Mouse (Mus musculus) heart, embryonic 12.5 days (tissue): ENCODE data around the gene Fgf16. TPM values are rescaled to one million over a fixed set of nuclear protein-coding genes. Genes with fewer than 3 reads are reported as not detected.

Source experiments
- ATAC-seq: fragments of 200-750 bp; cut with Nextera tagmentation; 2 replicates; pipeline ENCODE4 v1.8.0; 2017; ENCODE audit warnings: moderate TSS enrichment, moderate library complexity; ENCODE audit not compliant: insufficient number of reproducible peaks, low FRiP score
- H3K27ac ChIP-seq: fragments of 300-500 bp; sonication (generic); 2 replicates; pipeline ENCODE4 v1.5.1; 2016; ENCODE audit warnings: mild to moderate bottlenecking, moderate library complexity; ENCODE audit not compliant: poor library complexity, severe bottlenecking
- H3K27me3 ChIP-seq: fragments of 300-500 bp; sonication (generic); replicated peaks from 2 replicates; pipeline ENCODE4 v1.6.1; 2016; ENCODE audit warnings: mild to moderate bottlenecking, moderate library complexity
- H3K36me3 ChIP-seq: fragments of 300-500 bp; sonication (generic); 2 replicates; pipeline ENCODE4 v1.6.1; 2016; ENCODE audit warnings: mild to moderate bottlenecking, moderate library complexity
- H3K4me1 ChIP-seq: fragments of 300-500 bp; sonication (generic); replicated peaks from 2 replicates; pipeline ENCODE4 v1.6.1; 2016; ENCODE audit warnings: mild to moderate bottlenecking
- H3K4me2 ChIP-seq: fragments of 300-500 bp; sonication (generic); 2 replicates; pipeline ENCODE4 v1.6.1; 2016; ENCODE audit warnings: mild to moderate bottlenecking, moderate library complexity
- H3K4me3 ChIP-seq: fragments of 300-500 bp; sonication (generic); 2 replicates; pipeline ENCODE4 v1.5.1; 2016; ENCODE audit warnings: mild to moderate bottlenecking
- H3K9ac ChIP-seq: fragments of 300-500 bp; sonication (generic); 2 replicates; pipeline ENCODE4 v1.6.1; 2016; ENCODE audit warnings: mild to moderate bottlenecking, moderate library complexity
- H3K9me3 ChIP-seq: fragments of 300-500 bp; sonication (generic); replicated peaks from 2 replicates; pipeline ENCODE4 v1.6.1; 2016; ENCODE audit warnings: mild to moderate bottlenecking, moderate library complexity
- WGBS: fragments of 180-500 bp; shearing (Covaris S2); methylation state at CpG from one replicate; pipeline ENCODE4 v1.1.7; 2016; 5-methylcytosine and 5-hydroxymethylcytosine counted together
- polyA plus RNA-seq: library from polyadenylated mRNA; unstranded; fragments of >200 nt; fragmentation: Nextera tagmentation; extraction: Ambion mirVana; gene quantifications from 2 replicates; pipeline ENCODE4 v1.2.1, GENCODE M21; 2016

Gene Fgf16
- polyA plus RNA-seq = not detected in 2 replicates

- Histone ChIP-seq H3K9me3 (no peaks in the 10 kb centered on the region; the same call in 1 of the 2 replicates), H3K36me3 (no peaks in the 10 kb centered on the region), H3K4me3 (peak within 1 kb of the TSS; percentile 51), H3K4me1 (peaks cover 21% of the 10 kb centered on the region), H3K27ac (no peak within 1 kb of the TSS), H3K4me2 (peak within 1 kb of the TSS; percentile 72), H3K9ac (peak within 1 kb of the TSS; percentile 52; the same call in 1 of the 2 replicates), H3K27me3 (peaks cover 52% of the 10 kb centered on the region)
- WGBS = 15% methylated on average over 63 of the region's 86 CpGs
- ATAC-seq = 0 out of 2 replicates have a peak, but pooled peaks have one; percentile 15
These were observed at the start of gene Fgf16 for GRCm38 (mm10) chrX:105764162-105765004. TSS of gene Fgf16 (plus strand) at chrX:105764279.

- WGBS = 91% methylated on average over 4 of the region's 4 CpGs
- H3K9me3 ChIP-seq = no peaks in the 10 kb centered on the region
- H3K4me3 ChIP-seq = no peak overlapping the region
These were observed 49.3 kb upstream of the Fgf16 start for GRCm38 (mm10) chrX:105714740-105715139.

GRCm38 (mm10) chrX:105715789-105716321 lies 48.2 kb upstream of the Fgf16 start:
- ATAC-seq = no peak
- no peak overlapping the region for H3K4me2 ChIP-seq
- no peaks in the 10 kb centered on the region for H3K9me3 ChIP-seq
- no peaks in the 10 kb centered on the region for H3K4me1 ChIP-seq
- WGBS = 81% methylated on average over 7 of the region's 7 CpGs
- H3K27me3 ChIP-seq = no peaks in the 10 kb centered on the region
- H3K9ac ChIP-seq = no peak overlapping the region
- no peak overlapping the region for H3K27ac ChIP-seq
- H3K36me3 ChIP-seq = no peaks in the 10 kb centered on the region
- H3K4me3 ChIP-seq = no peak overlapping the region

More at GRCm38 (mm10) chrX:105714740-105715139, 49.3 kb upstream of the Fgf16 start:
- H3K9ac ChIP-seq = no peak overlapping the region
- no peaks in the 10 kb centered on the region for H3K27me3 ChIP-seq
- no peak overlapping the region for H3K4me2 ChIP-seq
- no peak overlapping the region for H3K27ac ChIP-seq
- no peaks in the 10 kb centered on the region for H3K4me1 ChIP-seq
- no peaks in the 10 kb centered on the region for H3K36me3 ChIP-seq
- ATAC-seq = no peak

GRCm38 (mm10) chrX:105718388-105718787 lies 45.7 kb upstream of the Fgf16 start:
- no peak overlapping the region for H3K4me3 ChIP-seq
- H3K27me3 ChIP-seq = no peaks in the 10 kb centered on the region
- 78% methylated on average over 5 of the region's 5 CpGs for WGBS
- no peaks in the 10 kb centered on the region for H3K36me3 ChIP-seq
- H3K9me3 ChIP-seq = no peaks in the 10 kb centered on the region
- ATAC-seq = no peak
- H3K27ac ChIP-seq = no peak overlapping the region
- H3K4me1 ChIP-seq = no peaks in the 10 kb centered on the region
- H3K9ac ChIP-seq = no peak overlapping the region
- no peak overlapping the region for H3K4me2 ChIP-seq

- Histone ChIP-seq H3K27me3 (no peaks in the 10 kb centered on the region), H3K36me3 (no peaks in the 10 kb centered on the region), H3K4me1 (no peaks in the 10 kb centered on the region), H3K9me3 (no peaks in the 10 kb centered on the region), H3K9ac (no peak overlapping the region), H3K27ac (no peak overlapping the region), H3K4me3 (no peak overlapping the region), H3K4me2 (no peak overlapping the region)
- ATAC-seq = no peak
- WGBS = 79% methylated on average over 5 of the region's 5 CpGs
These were observed 45.1 kb upstream of the Fgf16 start for GRCm38 (mm10) chrX:105718943-105719342.

GRCm38 (mm10) chrX:105724174-105724573 lies 39.9 kb upstream of the Fgf16 start:
- Histone ChIP-seq H3K36me3 (no peaks in the 10 kb centered on the region), H3K27ac (no peak overlapping the region), H3K9me3 (no peaks in the 10 kb centered on the region), H3K9ac (no peak overlapping the region), H3K27me3 (no peaks in the 10 kb centered on the region), H3K4me2 (no peak overlapping the region), H3K4me1 (no peaks in the 10 kb centered on the region), H3K4me3 (no peak overlapping the region)
- ATAC-seq = no peak
- WGBS = 57% methylated on average over 7 of the region's 7 CpGs

GRCm38 (mm10) chrX:105762847-105763527 lies 1.1 kb upstream of the Fgf16 start:
- H3K36me3 ChIP-seq = no peaks in the 10 kb centered on the region
- peak overlapping the region; percentile 51 for H3K4me3 ChIP-seq
- peaks cover 48% of the 10 kb centered on the region for H3K27me3 ChIP-seq
- no peak for ATAC-seq
- no peak overlapping the region for H3K27ac ChIP-seq
- 11% methylated on average over 23 of the region's 23 CpGs for WGBS
- H3K9me3 ChIP-seq = no peaks in the 10 kb centered on the region; the same call in 1 of the 2 replicates
- peak overlapping the region; percentile 72 for H3K4me2 ChIP-seq
- peaks cover 21% of the 10 kb centered on the region for H3K4me1 ChIP-seq
- no peak overlapping the region for H3K9ac ChIP-seq

- WGBS = 5% methylated on average over 18 of the region's 20 CpGs
- H3K4me3 ChIP-seq = peak overlapping the region; percentile 51
- no peaks in the 10 kb centered on the region for H3K36me3 ChIP-seq
- H3K4me2 ChIP-seq = peak overlapping the region; percentile 72
- peaks cover 52% of the 10 kb centered on the region for H3K27me3 ChIP-seq
- no peak overlapping the region for H3K27ac ChIP-seq
- no peaks in the 10 kb centered on the region; the same call in 1 of the 2 replicates for H3K9me3 ChIP-seq
- peaks cover 21% of the 10 kb centered on the region for H3K4me1 ChIP-seq
- H3K9ac ChIP-seq = no peak overlapping the region; the same call in 1 of the 2 replicates
- 0 out of 2 replicates have a peak, but pooled peaks have one; percentile 48 for ATAC-seq
These were observed 467 bp upstream of the Fgf16 start for GRCm38 (mm10) chrX:105763612-105764011.

- Histone ChIP-seq H3K4me3 (peak overlapping the region; percentile 51), H3K27ac (no peak overlapping the region), H3K9me3 (no peaks in the 10 kb centered on the region; the same call in 1 of the 2 replicates), H3K4me1 (peaks cover 21% of the 10 kb centered on the region), H3K4me2 (peak overlapping the region; percentile 72), H3K27me3 (peaks cover 52% of the 10 kb centered on the region), H3K9ac (peak overlapping the region; percentile 52; the same call in 1 of the 2 replicates), H3K36me3 (no peaks in the 10 kb centered on the region)
- WGBS = 14% methylated on average over 34 of the region's 36 CpGs
- ATAC-seq = 0 out of 2 replicates have a peak, but pooled peaks have one; percentile 18
These were observed 1.1 kb downstream of the Fgf16 start for GRCm38 (mm10) chrX:105765005-105765706.

GRCm38 (mm10) chrX:105766013-105766412 lies 1.9 kb downstream of the Fgf16 start:
- H3K4me2 ChIP-seq = no peak overlapping the region
- no peak overlapping the region for H3K4me3 ChIP-seq
- H3K27me3 ChIP-seq = peaks cover 46% of the 10 kb centered on the region
- peaks cover 21% of the 10 kb centered on the region for H3K4me1 ChIP-seq
- no peak overlapping the region for H3K9ac ChIP-seq
- H3K36me3 ChIP-seq = no peaks in the 10 kb centered on the region
- no peak for ATAC-seq
- no peaks in the 10 kb centered on the region; the same call in 1 of the 2 replicates for H3K9me3 ChIP-seq
- H3K27ac ChIP-seq = no peak overlapping the region
- WGBS = 37% methylated on average over 6 of the region's 6 CpGs
